8 mouse cellular contexts compared by ENCODE assay signal in genomic region chr2:152142046-152142445, GRCm38 (mm10). TPM values are rescaled to one million over a fixed set of nuclear protein-coding genes. Genes with fewer than 3 reads are reported as not detected.
DNase-seq lines count a peak whose midpoint lies in the region; ATAC-seq lines count a peak whose summit lies in the region.

No protein-coding gene starts in this region.

- 0% methylated on average over 13 of the region's 13 CpGs for WGBS in embryonic facial prominence, embryonic 11.5 days
- WGBS in midbrain, embryonic 10.5 days = under 1% methylated on average over 13 of the region's 13 CpGs

- H3K36me3 ChIP-seq in embryonic facial prominence, embryonic 11.5 days (replicated peaks; ENCODE audit: control insufficient read depth, insufficient read depth, low read depth, low read length) = no peaks in the 10 kb centered on the region
- H3K36me3 ChIP-seq in midbrain, embryonic 10.5 days = no peaks in the 10 kb centered on the region

- peaks cover 21% of the 10 kb centered on the region for H3K27me3 ChIP-seq in embryonic facial prominence, embryonic 11.5 days (ENCODE audit: control insufficient read depth, insufficient read depth, low read length)
- peaks cover 80% of the 10 kb centered on the region for H3K27me3 ChIP-seq in midbrain, embryonic 10.5 days (ENCODE audit: low read depth, poor library complexity, severe bottlenecking)

- H3K4me3 ChIP-seq in embryonic facial prominence, embryonic 11.5 days (ENCODE audit: low read depth, low read length) = peak overlapping the region; percentile 26
- peak overlapping the region; percentile 59 for H3K4me3 ChIP-seq in midbrain, embryonic 10.5 days

- ATAC-seq in embryonic facial prominence, embryonic 11.5 days (replicated peaks; ENCODE audit: insufficient number of reproducible peaks, low FRiP score, low TSS enrichment, low read depth) = peak; percentile 46; the same call in 1 of the 2 replicates
- ATAC-seq in megakaryocyte progenitor cell, adult 5-6 weeks (replicated peaks; ENCODE audit: poor library complexity) = no peak

- H3K4me1 ChIP-seq in embryonic facial prominence, embryonic 11.5 days (ENCODE audit: control insufficient read depth, insufficient read depth, low read length) = peaks cover 2% of the 10 kb centered on the region
- H3K4me1 ChIP-seq in midbrain, embryonic 10.5 days = peaks cover 30% of the 10 kb centered on the region

- intact Hi-C loops in heart, postnatal 10 days (cut with DNase I) = loop anchor here (2.0 kb wide), 1 partner anchor 47 kb away; no protein-coding TSS in a partner anchor

- no peak overlapping the region for H3K27ac ChIP-seq in embryonic facial prominence, embryonic 11.5 days (replicated peaks; ENCODE audit: low read depth, low read length)
- H3K27ac ChIP-seq in midbrain, embryonic 10.5 days (replicated peaks) = peak overlapping the region; percentile 35

- peak; percentile 95 for DNase-seq in R1 (ENCODE audit: low read depth, low spot score)
- DNase-seq in embryonic facial prominence, embryonic 11.5 days (ENCODE audit: low spot score) = peak; percentile 73
- peak; percentile 46 to 54 for DNase-seq in heart, postnatal 10 days
- DNase-seq in kidney, postnatal 25 days = peak; percentile 64 to 83
- peak; percentile 64 for DNase-seq in midbrain, embryonic 10.5 days (ENCODE audit: low spot score)
- no peak for DNase-seq in layer of hippocampus, postnatal 25 days (ENCODE audit: extremely low spot score in 1 of 2, low spot score in 1 of 2)
- no peak for DNase-seq in layer of hippocampus, postnatal 36 days

- H3K9me3 ChIP-seq in embryonic facial prominence, embryonic 11.5 days (replicated peaks; ENCODE audit: control insufficient read depth, low read length) = no peaks in the 10 kb centered on the region
- H3K9me3 ChIP-seq in midbrain, embryonic 10.5 days (replicated peaks) = no peaks in the 10 kb centered on the region

- peak overlapping the region; percentile 30; the same call in 1 of the 2 replicates for H3K9ac ChIP-seq in embryonic facial prominence, embryonic 11.5 days (replicated peaks; ENCODE audit: low read length)

- H3K4me2 ChIP-seq in embryonic facial prominence, embryonic 11.5 days (ENCODE audit: low read depth, low read length) = peak overlapping the region; percentile 93

RNA-seq across cellular contexts. Expression of gene Tcf15, which starts 1.3 kb away (rescaled TPM):
- polyA plus RNA-seq in embryonic facial prominence, embryonic 11.5 days (2014; fragmentation: Nextera tagmentation; extraction: Ambion mirVana) = 11.3 and 12.2 TPM in 2 replicates
- 10 to 100 TPM; 44.1 to 53.6 TPM for total RNA-seq in heart, postnatal 10 days (2021)
- 1.9 and 3.0 TPM in 2 replicates for polyA plus RNA-seq in midbrain, embryonic 10.5 days (2016; fragmentation: Nextera tagmentation; extraction: Ambion mirVana)
- total RNA-seq in megakaryocyte progenitor cell, adult 5-6 weeks (2015) = not detected in 2 replicates
- total RNA-seq in megakaryocyte progenitor cell, adult 5-6 weeks (2017) = 0.12 TPM in 1 of 2 replicates, not detected in the other
- 1 to 10 TPM; 4.3 to 4.7 TPM for total RNA-seq in layer of hippocampus, postnatal 25 days (2021)
- total RNA-seq in layer of hippocampus, postnatal 36 days (2021) = 1 to 10 TPM; 2.9 to 4.3 TPM

RNA-seq across cellular contexts. Expression of gene Srxn1, which starts 36.7 kb away (rescaled TPM):
- 10.0 and 10.6 TPM in 2 replicates for polyA plus RNA-seq in embryonic facial prominence, embryonic 11.5 days (2014; fragmentation: Nextera tagmentation; extraction: Ambion mirVana)
- 10 to 100 TPM; 11.3 to 12.1 TPM for total RNA-seq in heart, postnatal 10 days (2021)
- 14.8 and 18.5 TPM in 2 replicates for polyA plus RNA-seq in midbrain, embryonic 10.5 days (2016; fragmentation: Nextera tagmentation; extraction: Ambion mirVana)
- total RNA-seq in megakaryocyte progenitor cell, adult 5-6 weeks (2015) = 1.2 and 1.3 TPM in 2 replicates
- 2.2 and 12.2 TPM in 2 replicates for total RNA-seq in megakaryocyte progenitor cell, adult 5-6 weeks (2017)
- 10 to 100 TPM; 67.2 to 75.2 TPM for total RNA-seq in layer of hippocampus, postnatal 25 days (2021)
- total RNA-seq in layer of hippocampus, postnatal 36 days (2021) = 10 to 100 TPM; 71.6 to 77.6 TPM

Comparison
In these comparisons a context has a peak if more than half of its experiments do, and no peak if none do; other contexts are left out.
1. DNase-seq: peak in R1 (single experiment), embryonic facial prominence, embryonic 11.5 days (single experiment), heart, postnatal 10 days (2 of 2), kidney, postnatal 25 days (2 of 2) and midbrain, embryonic 10.5 days (single experiment); none in layer of hippocampus, postnatal 25 days (0 of 2) and layer of hippocampus, postnatal 36 days (0 of 2).
2. RNA of gene Tcf15, which starts 1.3 kb away (total RNA-seq): 44.1 to 53.6 TPM in heart, postnatal 10 days; 4.3 to 4.7 TPM in layer of hippocampus, postnatal 25 days, 2.9 to 4.3 TPM in layer of hippocampus, postnatal 36 days and 0.12 TPM in megakaryocyte progenitor cell, adult 5-6 weeks; every median in the first group is over 4 times any median in the second.
3. RNA of gene Srxn1, which starts 36.7 kb away (total RNA-seq): 71.6 to 77.6 TPM in layer of hippocampus, postnatal 36 days and 67.2 to 75.2 TPM in layer of hippocampus, postnatal 25 days; 11.3 to 12.1 TPM in heart, postnatal 10 days and 1.2 to 12.2 TPM in megakaryocyte progenitor cell, adult 5-6 weeks; every median in the first group is over 4 times any median in the second.